Mouse (Mus musculus): Measurements from ENCODE around the gene Gm10413.
"Not testable (repeated sequence)": the region's sequence is repeated elsewhere in the genome, so short reads cannot be mapped to it uniquely, and the experiment has no call there.

The Gm10413 gene

DNA sequence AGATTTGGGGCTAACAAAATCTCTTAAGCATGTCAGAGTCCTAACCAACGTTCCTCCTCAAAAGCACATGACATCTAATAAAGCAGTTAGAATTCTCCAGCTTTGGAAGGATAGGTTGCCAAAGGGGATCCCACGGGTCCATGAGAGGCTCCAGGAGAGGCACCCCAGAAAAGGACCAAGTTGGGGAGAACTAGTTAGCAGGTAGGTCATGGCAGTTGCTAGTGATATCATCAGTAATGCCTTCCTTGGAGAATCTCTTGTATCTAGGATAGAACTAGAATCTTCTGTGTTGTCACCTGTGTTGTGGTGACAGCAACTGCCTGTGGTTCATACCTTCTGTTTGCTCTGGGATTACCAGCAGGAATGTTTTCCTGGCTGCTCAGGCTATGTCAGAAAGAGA lies at the start of gene Gm10413:
Gm10413 (plus strand) TSS at position 301 of the 400 bp plus-strand sequence.
- in situ Hi-C loops (cut with MboI, MseI): not testable (repeated sequence)

GRCm38 (mm10) chr14:3412314-3412713 lies 17.4 kb downstream of the Gm10413 start, which contains the start of gene Gm10409:
Gene Gm10409, plus strand, starts transcription at chr14:3412614.
- in situ Hi-C loops (cut with MboI, MseI): loop anchor here (10.0 kb wide), 1 partner anchor 242 kb away; the partner anchor contains the start of gene Gm3020

DNA sequence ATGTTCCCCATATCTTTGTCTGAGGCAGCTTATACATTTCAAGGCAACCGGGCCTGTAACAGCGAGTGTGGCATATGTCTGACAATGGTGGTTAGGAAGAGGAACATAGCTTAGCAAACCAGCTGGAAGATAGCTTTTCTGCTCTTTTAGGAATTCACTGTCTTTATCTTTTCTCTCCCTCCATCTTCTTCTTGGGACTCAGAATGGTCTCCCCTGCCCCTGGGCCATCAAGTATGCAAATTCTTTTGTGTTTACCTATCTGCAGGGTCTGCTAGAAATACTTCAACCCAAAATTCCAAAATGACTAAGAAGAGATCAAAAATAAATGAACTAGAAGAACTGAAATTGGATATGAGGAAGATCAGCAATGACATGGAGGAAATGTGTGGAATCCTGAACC lies 32.9 kb downstream of the Gm10413 start, which contains the start of gene Gm3005:
Gm3005 (plus strand) TSS at position 301 of the 400 bp plus-strand sequence.
- in situ Hi-C loops (cut with MboI, MseI): not testable (repeated sequence)

DNA sequence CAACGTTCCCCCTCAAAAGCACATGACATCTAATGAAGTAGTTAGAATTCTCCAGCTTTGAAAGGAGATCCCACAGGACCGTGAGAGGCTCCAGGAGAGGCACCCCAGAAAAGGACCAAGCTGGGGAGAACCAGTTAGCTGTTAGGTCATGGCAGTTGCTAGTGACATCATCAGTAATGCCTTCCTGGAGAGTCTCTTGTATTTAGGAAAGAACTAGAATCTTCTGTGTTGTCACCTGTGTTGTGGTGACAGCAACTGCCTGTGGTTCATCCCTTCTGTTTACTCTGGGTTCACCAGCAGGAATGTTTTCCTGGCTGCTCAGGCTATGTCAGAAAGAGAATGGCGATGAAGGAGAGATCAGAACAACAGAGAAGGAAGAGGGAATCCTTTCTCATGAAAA lies 54.2 kb downstream of the Gm10413 start, which contains the start of gene Gm10408:
Gm10408 (plus strand) TSS at position 301 of the 400 bp plus-strand sequence.
- in situ Hi-C loops (cut with MboI, MseI): not testable (repeated sequence)
